Mouse (Mus musculus): ENCODE results near the gene Fbxw8. TPM values are rescaled to one million over a fixed set of nuclear protein-coding genes. Genes with fewer than 3 reads are reported as not detected.

The Fbxw8 gene
- polyA plus RNA-seq, 2 experiments, result 27.9 to 55.2 TPM

GRCm38 (mm10) chr5:118064284-118064901, 90.9 kb downstream of the Fbxw8 start:
- no peak overlapping the region for H3K9ac ChIP-seq (ENCODE audit: low read depth, low read length, severe bottlenecking)
- WGBS, result 41% methylated on average over 10 of the region's 10 CpGs
- DNase-seq (ENCODE audit: low spot score), result no peak
- no peaks in the 10 kb centered on the region for H3K9me3 ChIP-seq (ENCODE audit: control insufficient read depth, low read length)
- no peaks in the 10 kb centered on the region for H3K4me1 ChIP-seq (ENCODE audit: control insufficient read depth, insufficient read depth, low read length)
- no peak overlapping the region for H3K4me3 ChIP-seq (replicated peaks; ENCODE audit: low read length)
- no peak for TF ChIP-seq POLR2A (IDR thresholded peaks at IDR 0.05; ENCODE audit: borderline replicate concordance, extremely low read depth, insufficient read depth, insufficient read length)
- no peak overlapping the region for H3K4me2 ChIP-seq (replicated peaks; ENCODE audit: low read depth, low read length, severe bottlenecking)
- ATAC-seq (ENCODE audit: low FRiP score, low read depth), result no peak
- no peak overlapping the region for H3K27ac ChIP-seq (replicated peaks; ENCODE audit: low read depth, low read length)
- no peaks in the 10 kb centered on the region for H3K27me3 ChIP-seq (ENCODE audit: control insufficient read depth, insufficient read depth, low read length)
- H3K36me3 ChIP-seq (ENCODE audit: control insufficient read depth, insufficient read depth, low read length), result peaks cover 51% of the 10 kb centered on the region

- Histone ChIP-seq H3K4me3 (replicated peaks; ENCODE audit: low read length) (no peak overlapping the region), H3K9me3 (ENCODE audit: control insufficient read depth, low read length) (no peaks in the 10 kb centered on the region), H3K9ac (ENCODE audit: low read depth, low read length, severe bottlenecking) (no peak overlapping the region), H3K27ac (replicated peaks; ENCODE audit: low read depth, low read length) (no peak overlapping the region), H3K27me3 (ENCODE audit: control insufficient read depth, insufficient read depth, low read length) (no peaks in the 10 kb centered on the region), H3K4me1 (ENCODE audit: control insufficient read depth, insufficient read depth, low read length) (peaks cover under 1% of the 10 kb centered on the region), H3K4me2 (replicated peaks; ENCODE audit: low read depth, low read length, severe bottlenecking) (no peak overlapping the region), H3K36me3 (ENCODE audit: control insufficient read depth, insufficient read depth, low read length) (peaks cover 42% of the 10 kb centered on the region)
- no peak for TF ChIP-seq POLR2A (IDR thresholded peaks at IDR 0.05; ENCODE audit: borderline replicate concordance, extremely low read depth, insufficient read depth, insufficient read length)
- DNase-seq (ENCODE audit: low spot score) (no peak), ATAC-seq (ENCODE audit: low FRiP score, low read depth) (no peak)
- WGBS, result 91% methylated on average over 8 of the region's 8 CpGs
These were observed 92.1 kb downstream of the Fbxw8 start for GRCm38 (mm10) chr5:118063181-118063621.

DNA sequence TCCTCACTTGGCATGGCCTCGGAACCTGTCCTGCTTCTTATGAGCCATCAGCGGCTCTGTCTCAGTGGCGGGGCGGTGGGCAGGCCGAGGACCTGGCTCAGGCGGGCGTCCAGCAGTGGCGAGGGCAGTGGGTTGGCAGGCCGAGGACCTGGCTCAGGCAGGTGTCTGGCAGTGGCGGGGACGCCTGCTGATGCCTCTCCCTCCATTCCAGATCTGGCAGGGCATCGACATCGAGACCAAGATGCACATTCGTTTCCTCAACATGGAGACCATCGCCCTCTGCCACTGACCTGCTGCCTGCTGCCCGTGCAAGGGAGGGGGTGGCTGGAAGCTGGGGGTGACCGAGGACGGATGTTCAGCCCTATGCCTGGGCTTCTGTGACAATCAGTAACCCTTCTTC, 93.9 kb downstream of the Fbxw8 start:
- no peaks in the 10 kb centered on the region for H3K27me3 ChIP-seq (ENCODE audit: control insufficient read depth, insufficient read depth, low read length)
- peaks cover 10% of the 10 kb centered on the region for H3K4me1 ChIP-seq (ENCODE audit: control insufficient read depth, insufficient read depth, low read length)
- DNase-seq (ENCODE audit: low spot score) (no peak), ATAC-seq (ENCODE audit: low FRiP score, low read depth) (no peak)
- no peak for TF ChIP-seq POLR2A (IDR thresholded peaks at IDR 0.05; ENCODE audit: borderline replicate concordance, extremely low read depth, insufficient read depth, insufficient read length)
- no peaks in the 10 kb centered on the region for H3K9me3 ChIP-seq (ENCODE audit: control insufficient read depth, low read length)
- H3K27ac ChIP-seq (replicated peaks; ENCODE audit: low read depth, low read length), result no peak overlapping the region
- H3K4me3 ChIP-seq (replicated peaks; ENCODE audit: low read length), result no peak overlapping the region
- no peak overlapping the region for H3K4me2 ChIP-seq (replicated peaks; ENCODE audit: low read depth, low read length, severe bottlenecking)
- no peak overlapping the region for H3K9ac ChIP-seq (ENCODE audit: low read depth, low read length, severe bottlenecking)
- 87% methylated on average over 12 of the region's 18 CpGs for WGBS
- H3K36me3 ChIP-seq (ENCODE audit: control insufficient read depth, insufficient read depth, low read length), result peaks cover 28% of the 10 kb centered on the region

DNA sequence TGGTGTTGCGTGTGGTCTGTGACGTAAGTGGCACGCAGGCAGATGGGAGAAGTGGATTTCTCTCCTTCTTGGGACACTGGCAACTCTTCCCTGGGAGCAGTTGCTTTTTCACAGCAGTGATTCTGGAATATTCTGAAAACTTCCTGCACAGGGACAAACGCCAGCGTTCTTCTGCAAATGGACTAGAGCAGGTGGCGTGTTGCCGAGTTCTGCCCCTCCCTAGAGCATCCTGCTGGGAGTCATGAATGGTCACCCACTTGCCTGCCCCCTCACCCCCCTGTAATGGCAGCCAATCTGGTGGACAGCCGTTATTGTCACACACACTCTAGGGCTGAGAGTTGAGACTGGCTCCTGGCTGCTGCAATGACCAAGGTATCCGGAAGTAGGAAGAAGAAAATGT, 95.6 kb downstream of the Fbxw8 start:
- peaks cover 11% of the 10 kb centered on the region for H3K36me3 ChIP-seq (ENCODE audit: control insufficient read depth, insufficient read depth, low read length)
- no peak for TF ChIP-seq POLR2A (IDR thresholded peaks at IDR 0.05; ENCODE audit: borderline replicate concordance, extremely low read depth, insufficient read depth, insufficient read length)
- H3K27ac ChIP-seq (replicated peaks; ENCODE audit: low read depth, low read length), result no peak overlapping the region
- H3K27me3 ChIP-seq (ENCODE audit: control insufficient read depth, insufficient read depth, low read length), result no peaks in the 10 kb centered on the region
- no peaks in the 10 kb centered on the region for H3K9me3 ChIP-seq (ENCODE audit: control insufficient read depth, low read length)
- DNase-seq (ENCODE audit: low spot score) (no peak), ATAC-seq (ENCODE audit: low FRiP score, low read depth) (no peak)
- no peak overlapping the region for H3K9ac ChIP-seq (ENCODE audit: low read depth, low read length, severe bottlenecking)
- H3K4me3 ChIP-seq (replicated peaks; ENCODE audit: low read length), result no peak overlapping the region
- H3K4me1 ChIP-seq (ENCODE audit: control insufficient read depth, insufficient read depth, low read length), result peaks cover 10% of the 10 kb centered on the region
- no peak overlapping the region for H3K4me2 ChIP-seq (replicated peaks; ENCODE audit: low read depth, low read length, severe bottlenecking)
- 87% methylated on average over 9 of the region's 9 CpGs for WGBS

DNA sequence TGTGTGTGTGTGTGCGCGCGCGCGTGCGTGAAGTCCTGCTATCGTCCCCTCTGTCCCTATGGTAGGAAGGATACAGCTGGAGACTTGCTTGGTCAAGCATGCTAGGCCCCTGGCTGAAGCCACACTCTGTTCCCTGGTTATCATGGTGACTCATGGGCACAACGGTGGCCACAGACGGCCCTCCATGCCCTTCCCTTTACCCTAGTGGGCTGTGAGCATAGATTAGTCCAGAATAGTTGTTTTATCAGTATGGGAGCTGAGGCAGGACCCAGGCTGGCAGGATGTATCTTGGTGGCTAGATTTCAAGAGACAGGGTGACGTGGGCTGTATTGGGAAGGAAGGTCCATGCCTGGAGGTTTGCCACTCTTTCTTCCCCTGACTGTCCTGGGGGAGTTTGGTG, 96.4 kb downstream of the Fbxw8 start:
- Histone ChIP-seq H3K4me2 (replicated peaks; ENCODE audit: low read depth, low read length, severe bottlenecking) (no peak overlapping the region), H3K4me1 (ENCODE audit: control insufficient read depth, insufficient read depth, low read length) (peaks cover 10% of the 10 kb centered on the region), H3K4me3 (replicated peaks; ENCODE audit: low read length) (no peak overlapping the region), H3K9ac (ENCODE audit: low read depth, low read length, severe bottlenecking) (no peak overlapping the region), H3K36me3 (ENCODE audit: control insufficient read depth, insufficient read depth, low read length) (peaks cover 7% of the 10 kb centered on the region; the same call in 1 of the 2 replicates), H3K27me3 (ENCODE audit: control insufficient read depth, insufficient read depth, low read length) (no peaks in the 10 kb centered on the region), H3K27ac (replicated peaks; ENCODE audit: low read depth, low read length) (no peak overlapping the region), H3K9me3 (ENCODE audit: control insufficient read depth, low read length) (no peaks in the 10 kb centered on the region)
- no peak for TF ChIP-seq POLR2A (IDR thresholded peaks at IDR 0.05; ENCODE audit: borderline replicate concordance, extremely low read depth, insufficient read depth, insufficient read length)
- 91% methylated on average over 10 of the region's 10 CpGs for WGBS
- DNase-seq (ENCODE audit: low spot score), result no peak
- ATAC-seq (ENCODE audit: low FRiP score, low read depth), result no peak
